Mouse (Mus musculus): ENCODE measurements around the gene Plxna1.
A peak's percentile ranks its signal among the peaks of the same experiment; 100 is the strongest.

Plxna1 gene

DNA sequence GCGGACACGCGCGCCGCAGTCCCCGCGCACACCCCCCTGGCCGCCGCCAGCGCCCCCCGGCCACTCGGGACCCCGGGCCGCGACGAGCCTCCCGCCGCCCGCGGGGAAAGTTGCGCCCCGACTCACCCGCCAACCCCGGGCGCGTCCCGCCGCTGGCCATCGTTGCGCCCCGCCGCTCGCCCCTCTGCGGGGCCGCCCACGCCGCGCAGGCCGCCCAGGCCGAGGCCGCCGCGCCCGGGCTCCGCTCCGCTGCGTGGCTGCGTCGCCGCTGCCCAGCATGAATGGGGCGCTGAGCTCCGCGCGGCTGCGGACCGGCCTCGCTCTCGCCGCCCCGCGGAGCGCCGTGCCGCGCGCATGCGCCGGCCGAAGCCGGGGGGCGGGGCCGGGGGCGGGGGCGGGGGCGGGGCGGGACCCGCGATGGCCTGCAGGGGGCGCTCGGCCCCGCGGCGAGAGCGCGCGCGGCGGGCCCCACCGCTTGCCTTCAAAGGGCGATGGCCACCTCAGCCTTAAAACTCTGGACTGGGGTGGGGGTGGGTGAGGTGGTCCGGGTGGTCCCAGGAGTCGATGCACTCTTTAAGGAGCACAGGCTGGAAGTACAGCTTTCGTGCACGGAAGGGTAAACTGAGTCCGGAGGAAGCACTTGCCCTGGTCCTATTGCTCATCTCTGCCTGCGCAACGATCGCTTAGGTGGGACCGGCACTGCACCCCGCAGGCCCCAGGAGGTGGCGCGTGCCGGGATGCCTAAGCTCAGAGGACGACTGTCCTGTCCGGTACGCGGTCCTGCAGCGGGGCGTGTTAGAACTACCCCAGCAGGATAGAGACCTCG, at the start of gene Plxna1:
Gene Plxna1, minus strand, starts transcription at position 340 of the 826 bp plus-strand sequence.
- peak; percentile 56 for DNase-seq

DNA sequence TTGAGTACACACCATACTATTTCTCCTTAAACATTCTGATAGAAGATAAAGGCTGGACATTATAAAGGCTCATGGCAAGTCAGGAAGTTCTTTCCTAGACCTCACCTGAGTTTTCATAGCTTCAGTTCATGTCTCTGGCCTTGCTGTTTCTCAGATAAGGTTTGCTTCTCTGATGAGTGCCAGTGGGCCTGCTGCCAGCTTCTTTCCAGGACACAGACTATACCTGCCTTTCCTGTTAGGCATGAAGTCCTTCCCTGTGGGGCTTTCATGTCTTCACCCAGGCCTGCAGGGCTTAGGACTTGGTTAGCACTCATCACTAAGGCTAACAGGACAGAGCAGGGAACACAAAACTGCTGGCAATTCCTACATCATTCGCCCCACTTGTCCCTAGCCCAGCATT, 46.6 kb upstream of the Plxna1 start:
- DNase-seq, result no peak

DNA sequence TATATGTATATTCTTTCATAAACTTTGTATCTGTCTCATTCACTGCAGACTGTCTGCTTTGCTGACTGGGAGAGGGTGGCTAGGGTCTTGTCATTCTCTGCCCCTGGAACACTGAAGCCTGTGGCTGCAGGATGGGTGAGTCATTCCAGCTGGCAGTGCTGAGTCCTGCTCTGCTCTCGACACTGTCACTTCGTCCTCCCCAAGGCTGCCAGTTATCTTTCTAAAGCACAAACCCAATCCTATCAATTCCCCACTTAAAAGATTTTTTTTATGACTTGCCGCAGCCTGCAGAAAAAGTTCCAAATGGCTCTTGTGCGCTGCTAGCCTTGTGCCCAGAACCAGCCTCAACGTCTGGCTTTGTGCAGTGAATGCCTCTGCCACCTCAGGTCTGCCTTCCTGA, 45.8 kb upstream of the Plxna1 start:
- no peak for DNase-seq

DNA sequence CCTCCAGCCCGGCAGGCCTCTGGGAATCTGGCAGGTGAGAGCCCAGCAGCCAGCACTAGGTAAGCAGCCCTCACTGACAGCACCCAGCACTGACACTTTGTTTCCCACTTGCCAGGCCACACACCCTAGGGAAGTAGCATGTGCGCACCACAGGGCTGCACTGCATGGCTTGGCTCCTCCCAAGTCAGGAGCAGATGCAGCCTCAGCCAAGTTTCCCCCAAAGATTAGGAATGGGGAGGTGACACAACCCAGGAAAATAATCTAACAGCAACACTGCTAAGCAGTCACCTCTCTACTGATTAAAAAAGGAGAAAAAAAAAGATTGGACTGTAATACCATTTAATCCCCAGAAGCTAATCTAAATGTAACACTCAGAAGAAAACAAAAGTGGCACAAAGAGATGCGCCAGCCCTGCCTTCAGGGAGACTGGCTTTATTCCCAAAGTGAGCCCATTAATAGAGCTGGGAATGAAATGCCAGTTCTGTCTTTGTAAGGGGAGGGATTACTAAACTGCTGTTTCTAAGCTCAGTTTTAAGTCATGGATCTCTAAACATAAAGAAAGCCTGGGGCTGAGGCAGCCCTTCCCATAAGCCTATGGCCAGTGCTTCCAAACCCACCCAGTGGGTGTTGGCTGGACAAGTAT, 44.9 kb upstream of the Plxna1 start:
- no peak for DNase-seq

DNA sequence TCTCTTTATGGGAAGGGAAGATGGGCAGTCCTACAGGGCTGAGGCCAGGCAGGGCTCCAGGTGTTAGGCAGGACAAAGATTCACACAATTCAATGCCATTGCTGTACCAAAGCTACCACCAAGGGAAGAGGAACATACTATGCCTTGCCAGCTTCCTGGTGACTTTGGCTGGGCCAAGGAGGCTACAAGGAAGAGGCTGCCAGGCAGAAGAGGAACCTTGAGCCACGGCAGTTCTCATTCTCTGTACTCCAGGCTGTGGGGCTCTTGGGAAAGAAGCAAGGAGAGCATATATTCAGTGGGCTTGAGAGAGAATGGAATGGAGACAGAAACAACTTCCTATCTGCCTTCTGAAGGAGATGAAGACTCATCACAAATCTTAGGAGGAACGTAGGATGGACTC, 42.5 kb upstream of the Plxna1 start:
- DNase-seq, result no peak

DNA sequence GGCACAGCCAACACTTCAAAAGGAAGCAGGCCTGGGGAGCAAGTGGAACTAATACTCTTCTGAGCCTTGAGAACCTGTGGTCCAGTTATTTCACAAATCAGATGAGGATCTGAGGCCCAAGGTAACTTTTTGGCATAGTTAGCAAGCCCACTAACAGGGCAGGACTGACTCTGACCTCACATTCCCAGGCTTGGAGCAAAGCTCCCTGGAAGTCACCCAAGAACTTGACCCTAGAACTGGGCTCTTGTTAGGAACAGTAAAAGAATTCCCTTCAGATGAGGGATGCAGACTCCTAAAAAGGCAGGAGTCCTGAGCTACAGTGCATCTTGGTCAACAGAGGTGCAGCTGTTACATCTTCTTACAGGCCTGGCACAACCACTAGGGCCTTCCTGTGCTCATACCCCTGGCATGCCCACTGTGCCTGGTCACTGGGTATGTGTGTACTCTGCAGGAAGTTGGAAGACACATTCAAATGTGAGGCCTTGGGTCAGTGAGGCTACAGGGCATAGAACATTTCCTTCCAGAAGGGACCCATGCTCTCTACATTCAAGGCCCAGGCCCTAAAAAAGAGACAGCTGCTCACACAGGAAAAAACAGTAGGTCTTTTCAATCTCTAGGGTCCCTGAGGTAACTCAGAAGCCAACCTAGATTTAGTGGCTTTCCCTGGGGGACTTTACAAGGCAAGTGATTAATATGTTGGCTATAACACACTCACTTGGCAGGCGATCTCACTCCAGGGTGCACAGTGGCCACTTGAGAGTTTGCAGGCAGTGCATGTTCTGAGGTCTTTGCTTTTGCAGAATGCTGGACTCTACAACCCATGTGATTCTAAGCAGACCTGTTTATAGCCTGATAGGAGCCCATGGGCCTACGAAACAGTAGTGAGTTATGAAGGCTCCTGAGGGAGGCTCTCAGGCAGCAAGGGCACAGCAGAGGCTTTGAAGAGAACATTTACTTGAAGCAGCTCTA, 41.1 kb upstream of the Plxna1 start:
- no peak for DNase-seq

DNA sequence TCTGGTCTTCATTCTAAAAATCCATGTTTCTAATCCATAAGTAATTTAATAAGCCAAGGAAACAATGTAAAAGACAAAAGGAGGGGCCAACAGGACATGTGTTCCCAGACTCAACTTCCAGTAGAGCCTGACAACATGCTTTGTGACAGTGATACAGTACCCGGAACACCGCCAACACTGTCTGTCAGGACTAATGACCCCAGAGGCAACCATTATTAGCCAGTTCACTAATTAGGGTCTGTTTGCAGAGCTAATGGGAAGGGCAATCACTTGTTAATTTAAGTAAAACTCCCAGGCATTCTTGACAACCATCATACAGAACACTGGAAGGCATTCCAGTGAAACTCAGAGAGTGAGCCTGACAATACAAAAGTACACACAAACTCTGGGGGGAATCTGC, 40.0 kb upstream of the Plxna1 start:
- no peak for DNase-seq

DNA sequence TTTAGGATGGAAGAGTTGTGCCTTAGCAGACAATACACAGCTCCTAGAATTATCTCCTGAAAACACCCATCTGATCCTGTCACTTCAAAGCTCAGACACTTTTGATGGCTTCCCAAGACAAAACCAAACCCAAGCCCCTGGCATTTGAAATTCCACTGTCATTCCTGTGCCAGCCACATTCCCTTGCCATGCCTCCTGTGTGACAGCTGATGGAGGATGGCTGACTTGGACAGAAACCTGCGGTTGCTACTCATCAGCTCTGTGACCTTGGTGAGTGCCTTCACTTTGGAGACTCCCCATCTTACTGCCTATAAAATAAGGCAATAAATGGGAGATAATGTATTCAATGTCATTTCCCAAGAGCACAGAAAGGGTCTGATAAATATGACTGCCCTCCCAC, 37.1 kb upstream of the Plxna1 start:
- no peak for DNase-seq

DNA sequence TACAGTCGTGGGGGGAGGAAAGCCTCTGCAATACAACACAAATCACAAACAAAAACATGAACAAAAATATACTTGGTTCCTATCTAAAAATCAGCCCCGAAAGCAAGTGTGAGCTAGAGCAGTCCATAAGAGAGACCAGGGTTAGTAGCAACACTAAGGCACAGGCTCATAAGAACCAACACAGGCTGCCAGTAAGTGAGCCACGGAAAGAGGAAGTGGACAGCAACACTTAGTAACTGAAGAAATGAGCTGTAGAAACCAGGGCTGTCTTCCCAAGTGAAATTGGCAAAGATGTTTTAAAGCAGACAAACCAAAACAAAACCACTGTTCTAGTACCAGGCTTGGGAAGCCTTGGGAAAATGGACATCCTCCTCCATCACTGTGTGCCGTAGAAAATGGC, 35.5 kb upstream of the Plxna1 start:
- no peak for DNase-seq

DNA sequence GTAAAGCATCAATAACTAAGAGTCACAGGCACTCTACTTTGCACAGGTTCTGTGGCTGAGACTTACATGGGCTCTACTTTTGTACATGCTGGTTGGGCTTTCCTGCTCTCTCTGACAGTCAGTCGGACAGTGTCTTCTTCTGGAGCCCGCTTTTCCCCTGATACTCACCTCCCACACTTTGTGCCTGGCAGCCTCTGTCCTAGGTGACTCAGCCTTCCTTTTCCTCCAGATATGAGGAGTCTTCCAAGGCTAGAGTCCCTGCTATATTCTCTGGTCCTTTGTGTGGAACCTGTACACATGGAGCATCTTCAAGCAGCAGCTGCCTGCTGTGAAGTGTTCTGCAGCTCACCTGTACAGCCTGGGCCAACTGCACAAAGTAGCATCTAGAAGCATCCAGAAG, 31.4 kb upstream of the Plxna1 start:
- DNase-seq, result no peak

DNA sequence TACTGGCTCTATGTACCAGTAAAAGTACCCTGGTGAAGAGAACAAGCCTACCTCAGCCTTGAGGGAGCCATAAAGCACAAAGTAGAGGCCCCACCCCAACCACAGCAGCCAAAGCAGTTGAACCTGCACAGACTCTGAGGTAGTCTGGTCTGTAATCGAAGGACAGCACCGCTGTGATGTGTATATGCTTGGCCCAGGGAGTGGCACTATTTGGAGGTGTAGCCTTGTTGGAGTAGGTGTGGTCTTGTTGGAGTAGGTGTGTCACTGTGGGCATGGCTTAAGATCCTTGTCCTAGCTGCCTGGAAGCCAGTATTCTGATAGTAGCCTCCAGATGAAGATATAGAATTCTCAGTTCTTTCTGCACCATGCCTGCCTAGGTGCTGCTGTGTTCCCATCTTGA, 29.8 kb upstream of the Plxna1 start:
- no peak for DNase-seq

DNA sequence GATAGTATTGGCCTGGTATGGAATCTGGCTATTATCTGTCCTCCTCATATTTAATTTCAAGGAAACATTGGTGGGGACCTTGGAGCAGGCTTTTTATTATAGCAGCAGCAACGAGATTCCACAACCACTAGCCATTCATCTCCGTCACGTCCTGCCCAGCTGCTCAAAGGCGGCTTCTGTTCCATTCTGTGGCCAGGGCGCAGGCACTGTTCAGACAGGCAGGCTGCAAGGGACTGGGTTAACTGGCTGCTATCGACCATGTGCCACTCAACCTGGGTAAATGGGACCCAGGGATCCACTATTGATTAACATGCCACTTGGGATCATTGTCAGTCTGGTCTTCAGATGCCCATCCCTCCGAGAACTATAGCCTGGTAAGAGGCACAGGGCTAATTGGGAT, 27.4 kb upstream of the Plxna1 start:
- no peak for DNase-seq

DNA sequence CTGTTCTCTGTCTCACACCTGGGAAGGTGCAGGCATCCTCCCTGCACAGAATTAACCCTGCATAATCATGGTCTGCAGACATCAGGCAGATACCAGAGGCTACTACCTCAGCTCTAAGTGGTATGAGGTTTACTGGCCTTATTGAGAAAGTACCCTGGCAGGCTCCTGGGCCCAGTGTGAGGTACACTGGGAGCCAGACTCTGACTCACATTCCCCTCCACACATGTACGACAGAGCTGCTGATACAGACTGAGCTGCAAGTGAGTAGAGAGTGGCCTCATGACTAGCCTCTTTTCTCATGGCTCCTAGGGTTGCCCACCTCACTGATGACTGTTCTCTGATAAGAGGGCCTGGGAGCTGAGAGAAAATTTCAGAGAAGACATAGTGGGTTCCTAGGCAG, 24.5 kb upstream of the Plxna1 start:
- no peak for DNase-seq

DNA sequence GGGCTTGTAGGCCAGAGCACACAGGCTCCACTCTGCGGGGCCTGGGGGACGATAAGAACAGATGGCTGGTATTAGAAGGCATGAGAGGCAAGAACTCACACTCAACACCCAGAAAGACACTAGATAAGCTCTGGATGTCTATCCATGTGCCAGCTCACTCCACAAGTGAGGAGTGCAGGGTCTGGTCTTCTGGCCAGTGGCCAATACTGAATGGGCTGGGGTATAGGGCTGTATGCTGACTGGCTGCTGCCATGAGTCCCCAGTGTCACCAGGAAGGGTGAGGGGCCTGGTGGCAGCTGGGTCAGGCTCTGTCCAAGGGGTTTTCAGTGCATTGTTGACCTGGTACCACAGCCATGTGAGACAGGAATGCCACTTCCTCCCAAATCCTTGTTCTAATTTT, 22.3 kb upstream of the Plxna1 start:
- no peak for DNase-seq

DNA sequence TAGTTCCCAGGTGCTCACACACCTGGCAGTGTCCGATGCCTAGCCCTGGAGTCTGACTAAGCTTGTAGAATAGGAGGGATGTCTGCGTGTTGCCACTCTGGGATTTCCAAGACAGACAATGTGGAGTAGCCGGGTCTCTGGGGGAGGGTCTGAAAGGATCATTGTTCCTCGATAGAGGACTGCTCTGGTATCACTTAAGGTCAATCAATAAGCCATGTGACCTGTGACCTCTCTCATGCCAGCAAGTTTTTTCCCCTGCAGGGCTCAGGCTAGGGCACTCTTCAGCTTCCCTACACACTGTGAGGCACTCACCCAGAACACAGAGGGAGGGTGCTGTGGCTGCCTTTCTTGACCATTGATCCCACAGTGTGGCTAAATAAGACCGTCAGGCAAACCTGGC, 19.4 kb upstream of the Plxna1 start:
- no peak for DNase-seq

DNA sequence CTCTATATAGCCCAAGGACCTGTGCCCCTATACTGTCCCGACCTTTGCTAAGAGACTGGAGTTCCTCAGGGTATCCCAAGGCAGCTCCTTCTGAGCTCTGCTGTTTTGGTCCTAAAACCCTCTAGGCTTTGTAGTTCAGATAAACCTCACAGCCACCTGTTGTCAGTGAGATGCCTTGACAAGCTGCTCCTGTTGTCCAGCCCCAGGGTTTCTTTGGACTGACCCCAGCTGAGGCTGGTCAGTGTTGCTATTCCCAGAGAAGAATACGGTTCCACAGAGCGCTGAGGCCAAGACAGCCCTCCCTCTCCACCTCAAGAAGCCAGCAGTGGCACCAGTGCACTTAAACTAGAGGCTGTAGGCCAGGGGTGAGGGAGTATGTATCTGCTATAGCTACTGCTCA, 18.8 kb upstream of the Plxna1 start:
- no peak for DNase-seq

DNA sequence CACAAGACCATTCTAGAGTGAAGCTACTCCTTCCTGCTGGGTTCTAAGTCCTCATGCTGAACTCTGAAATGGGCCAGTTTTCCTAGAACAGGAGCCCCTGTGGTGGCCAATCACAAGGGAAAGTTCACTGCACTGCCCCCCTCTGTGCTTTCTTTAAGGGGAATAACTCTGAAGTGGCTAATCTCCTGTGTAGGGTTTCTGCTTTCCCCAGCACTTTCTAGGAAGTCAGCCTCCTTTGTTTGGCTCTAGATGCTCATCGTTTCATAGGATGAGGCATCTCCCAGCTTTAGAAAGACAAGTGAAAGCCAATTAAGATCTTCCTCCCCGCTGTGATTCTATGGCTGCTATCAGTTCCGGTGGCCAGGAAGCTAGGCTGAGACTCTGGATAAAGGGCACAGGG, 18.3 kb upstream of the Plxna1 start:
- no peak for DNase-seq

DNA sequence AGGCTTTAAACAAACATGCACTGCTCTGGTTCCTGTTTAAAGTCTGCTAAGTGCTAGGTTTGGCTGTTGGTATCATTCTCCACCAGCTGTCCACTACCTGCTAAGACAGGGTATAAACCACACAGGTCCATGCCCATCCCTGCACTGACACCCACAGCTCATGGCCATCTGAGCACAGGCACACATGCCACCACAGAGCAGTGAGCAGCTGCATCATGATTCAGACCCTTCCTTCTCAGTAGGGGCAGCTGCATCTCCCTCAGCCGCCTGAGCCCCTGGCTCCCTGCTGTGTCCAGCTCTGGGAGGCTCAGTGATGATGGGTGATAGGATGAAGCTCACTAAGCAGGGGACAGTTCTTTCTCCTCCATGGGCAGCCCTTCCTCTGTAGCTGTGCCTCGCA, 15.8 kb upstream of the Plxna1 start:
- no peak for DNase-seq

DNA sequence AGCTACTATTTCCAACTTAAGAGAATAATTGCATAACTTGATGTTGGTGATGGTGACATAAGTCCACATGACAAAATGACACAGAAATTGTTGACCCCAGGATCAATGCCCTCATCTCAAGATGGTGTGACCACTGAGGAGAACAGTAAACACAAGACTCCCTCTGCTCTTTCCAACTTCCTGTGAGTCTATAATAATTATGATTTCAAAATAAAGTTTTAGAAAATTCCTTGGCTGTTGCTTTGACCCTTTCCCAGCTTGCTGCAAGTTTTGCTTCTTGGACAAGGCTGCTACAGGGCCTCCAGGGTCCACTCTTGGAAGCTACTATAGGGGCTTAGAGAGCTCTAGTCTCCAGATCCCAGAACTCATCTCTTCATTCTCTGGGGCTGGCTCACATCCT, 6.4 kb upstream of the Plxna1 start:
- no peak for DNase-seq

DNA sequence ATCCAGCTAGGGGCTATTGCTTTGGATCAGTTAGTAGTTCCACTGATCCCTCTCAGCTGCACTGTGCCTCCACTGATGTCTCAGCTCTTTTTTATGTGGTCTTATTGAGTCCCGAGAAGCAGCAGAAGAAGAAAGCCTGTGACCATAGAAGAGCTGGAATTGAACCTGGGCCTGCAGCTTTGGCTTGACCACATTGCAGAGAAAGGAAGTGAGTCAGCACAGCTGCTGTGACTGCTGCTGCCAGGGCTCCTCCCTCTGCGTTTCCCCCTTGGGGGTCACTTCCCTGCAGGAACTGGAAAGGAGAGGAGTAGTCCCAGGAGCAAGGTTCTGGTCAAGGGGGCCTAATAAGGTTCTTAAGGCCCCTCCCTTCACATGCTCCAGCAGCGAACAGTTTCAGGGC, 1.9 kb upstream of the Plxna1 start:
- no peak for DNase-seq

DNA sequence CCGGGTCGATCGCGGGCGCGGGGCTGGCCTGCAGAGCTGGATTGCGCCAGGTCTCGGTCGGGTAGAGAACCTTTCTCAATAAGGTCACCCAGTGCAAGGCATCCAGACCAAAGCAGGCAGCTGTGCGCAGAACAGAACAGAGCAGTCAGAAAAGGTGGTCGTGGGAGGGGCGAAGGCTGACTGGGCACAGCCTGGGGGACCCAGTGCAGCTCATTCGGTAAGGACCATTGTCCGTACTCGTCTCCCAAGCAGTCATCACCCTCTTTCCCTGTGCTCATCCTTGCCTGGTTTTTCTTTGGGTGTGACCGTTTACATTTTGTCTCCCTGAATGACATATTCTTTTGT, 659 bp upstream of the Plxna1 start:
- no peak for DNase-seq

DNA sequence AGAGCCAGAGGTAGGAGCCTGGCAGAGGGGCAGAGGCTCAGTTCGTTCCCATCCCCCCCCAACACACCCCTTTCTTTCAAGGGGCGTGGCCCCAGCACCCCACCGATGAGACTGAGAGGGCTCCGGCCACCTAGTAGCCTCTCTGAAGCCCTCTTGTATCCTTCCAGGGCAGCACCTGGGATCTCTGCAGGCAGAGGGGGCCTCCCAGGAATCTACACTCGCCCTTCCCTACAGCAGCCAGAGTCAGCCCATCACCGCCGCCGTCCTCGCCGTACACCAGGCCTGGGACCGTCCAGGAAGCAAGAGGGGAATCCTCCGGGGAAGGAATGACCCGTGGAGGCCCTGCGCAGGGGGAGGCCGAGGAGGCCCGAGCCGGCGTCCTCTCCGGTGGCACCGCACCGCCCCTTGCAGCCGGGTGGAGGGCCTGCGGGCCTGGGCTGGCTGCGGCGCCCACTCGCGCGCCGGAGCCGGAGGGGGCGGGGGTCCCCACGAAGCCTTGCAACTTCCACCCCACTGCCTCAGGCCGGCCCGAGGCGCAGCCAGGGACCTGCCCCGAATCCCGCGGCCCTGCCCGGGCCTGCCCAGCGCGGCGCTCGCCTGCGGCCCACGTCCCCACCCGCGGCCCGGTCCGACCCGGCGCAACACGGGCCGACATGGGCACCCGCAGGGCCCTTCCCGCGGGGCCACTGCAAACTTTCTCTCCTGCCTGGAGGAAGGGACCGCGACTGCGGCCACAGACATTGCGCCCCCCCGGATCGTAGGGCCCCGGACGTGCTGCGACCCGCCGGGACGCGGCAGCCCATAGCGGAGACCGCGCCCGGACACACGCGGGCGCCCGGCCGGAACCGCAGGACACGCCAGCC, 771 bp downstream of the Plxna1 start:
- peak; percentile 42 for DNase-seq

Measured in thymus, postnatal 14 days (tissue).